Mouse (Mus musculus) erythroblast, embryonic 14.5 days (primary cell): ENCODE data around the gene Rhpn2. TPM values are rescaled to one million over a fixed set of nuclear protein-coding genes. Genes with fewer than 3 reads are reported as not detected.

ENCODE experiments used
- H3K27me3 ChIP-seq: 2 replicates; pipeline ENCODE4 v1.6.1; 2012; ENCODE audit warnings: inconsistent platforms; ENCODE audit not compliant: control insufficient read depth
- H3K36me3 ChIP-seq: 2 replicates; pipeline ENCODE4 v1.6.1; 2012; ENCODE audit warnings: mild to moderate bottlenecking, inconsistent platforms; ENCODE audit not compliant: control insufficient read depth
- H3K4me1 ChIP-seq: 2 replicates; pipeline ENCODE4 v1.6.1; 2012; ENCODE audit warnings: inconsistent platforms; ENCODE audit not compliant: control insufficient read depth
- H3K4me3 ChIP-seq: replicated peaks from 2 replicates; pipeline ENCODE3; 2012; ENCODE audit warnings: moderate library complexity, mild to moderate bottlenecking, inconsistent platforms
- H3K9me3 ChIP-seq: 2 replicates; pipeline ENCODE4 v1.6.1; 2012; ENCODE audit warnings: low read length, inconsistent platforms, mixed read lengths; ENCODE audit not compliant: control insufficient read depth
- GATA1 ChIP-seq: IDR thresholded peaks from 2 replicates; pipeline ENCODE4 v1.6.1; 2012; ENCODE audit warnings: low read length, inconsistent platforms, mixed read lengths
- TAL1 ChIP-seq: IDR thresholded peaks from 3 replicates; pipeline ENCODE4 v1.6.1; 2012; ENCODE audit warnings: low read length, inconsistent platforms, mixed read lengths
- polyA plus RNA-seq: library from polyadenylated mRNA; stranded (reverse); fragments of >175 nt; gene quantifications from 2 replicates; pipeline ENCODE4 v1.2.3, GENCODE M21; 2012

Rhpn2 gene
- polyA plus RNA-seq, 1 experiment = 0.04 TPM

DNA sequence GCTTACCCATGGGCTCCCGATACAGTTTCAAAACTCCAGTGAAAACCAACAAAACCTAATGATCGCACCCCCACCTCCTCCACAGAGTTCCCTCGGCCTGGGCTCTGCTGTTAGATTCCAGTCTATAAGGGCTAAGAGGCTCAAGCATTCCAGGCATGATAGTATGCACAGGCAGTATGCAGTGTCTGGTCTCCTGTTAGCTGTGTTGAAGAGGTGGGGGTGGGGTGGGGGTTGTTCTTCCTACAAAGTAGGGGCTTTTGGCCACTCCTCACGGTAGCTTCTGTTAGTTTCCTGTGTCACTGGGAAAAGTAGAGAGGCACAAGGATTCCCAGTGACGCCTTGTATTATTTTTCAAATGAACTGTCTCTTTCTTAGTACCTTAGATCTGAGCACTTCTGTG is 28.3 kb downstream of the Rhpn2 start:
- Histone ChIP-seq H3K36me3 (no peaks in the 10 kb centered on the region; the same call in 1 of the 2 replicates), H3K9me3 (no peaks in the 10 kb centered on the region), H3K27me3 (no peaks in the 10 kb centered on the region), H3K4me3 (no peak overlapping the region), H3K4me1 (no peaks in the 10 kb centered on the region)
- no peak for TF ChIP-seq TAL1
- TF ChIP-seq GATA1 = no peak

DNA sequence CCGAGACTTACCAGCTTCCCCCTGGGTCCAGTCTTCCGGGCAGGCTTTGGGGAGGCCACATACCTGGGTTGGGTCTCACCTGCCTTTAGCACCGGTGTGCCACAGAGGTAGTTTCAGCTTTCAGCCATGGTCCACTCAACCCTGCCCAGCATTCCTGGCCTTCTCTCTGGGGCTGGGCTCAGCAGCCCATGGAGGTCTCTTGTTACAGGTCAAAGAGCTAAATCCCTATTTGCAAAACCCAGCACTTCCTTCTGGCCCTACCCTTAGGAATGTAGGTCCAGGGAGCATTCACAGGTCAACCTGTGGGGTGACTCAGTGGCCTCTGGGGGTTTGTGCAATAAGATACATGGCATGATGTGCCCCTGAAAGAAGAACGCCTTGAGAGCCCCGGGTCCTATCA is 28.9 kb downstream of the Rhpn2 start:
- Histone ChIP-seq H3K4me1 (no peaks in the 10 kb centered on the region), H3K27me3 (no peaks in the 10 kb centered on the region), H3K9me3 (no peaks in the 10 kb centered on the region), H3K4me3 (no peak overlapping the region), H3K36me3 (no peaks in the 10 kb centered on the region; the same call in 1 of the 2 replicates)
- TF ChIP-seq TAL1 (no peak), GATA1 (no peak)

DNA sequence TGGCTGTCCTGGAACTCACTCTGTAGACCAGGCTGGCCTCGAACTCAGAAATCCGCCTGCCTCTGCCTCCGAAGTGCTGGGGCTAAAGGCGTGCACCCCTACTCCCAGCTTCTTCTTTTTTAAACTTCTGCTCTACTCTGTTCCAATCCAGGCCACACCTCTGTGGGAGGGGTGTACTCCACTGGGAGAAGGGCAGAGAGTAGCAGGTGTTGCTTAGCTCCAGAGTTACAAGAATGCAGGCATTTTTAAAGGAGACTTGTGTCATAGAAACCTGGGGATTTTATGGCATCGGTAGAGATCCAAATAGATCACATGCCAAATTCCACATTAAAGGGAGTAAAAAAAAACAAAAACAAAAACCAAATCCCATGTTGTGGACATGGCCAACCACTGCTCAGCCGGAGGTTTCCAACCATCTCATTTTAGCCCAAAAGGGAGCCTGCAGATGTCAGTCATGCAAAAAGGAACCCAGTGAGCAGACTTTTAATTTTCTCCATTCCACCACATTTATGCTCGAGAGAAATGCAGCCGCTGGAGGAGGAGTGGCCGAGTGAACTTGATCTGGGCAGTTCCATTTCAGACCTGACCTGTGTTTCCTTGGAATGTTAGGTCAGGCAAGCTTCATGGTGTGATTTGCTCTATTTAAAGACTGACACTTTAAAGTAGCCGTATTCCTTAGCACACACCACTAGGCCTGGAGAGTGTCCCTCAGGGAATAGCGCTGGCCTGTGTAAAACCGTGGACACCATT is 31.4 kb downstream of the Rhpn2 start:
- H3K27me3 ChIP-seq = no peaks in the 10 kb centered on the region
- peaks cover 4% of the 10 kb centered on the region; the same call in 1 of the 2 replicates for H3K9me3 ChIP-seq
- H3K4me3 ChIP-seq = no peak overlapping the region
- TF ChIP-seq TAL1 (no peak), GATA1 (no peak)
- no peaks in the 10 kb centered on the region; the same call in 1 of the 2 replicates for H3K36me3 ChIP-seq
- no peaks in the 10 kb centered on the region for H3K4me1 ChIP-seq

DNA sequence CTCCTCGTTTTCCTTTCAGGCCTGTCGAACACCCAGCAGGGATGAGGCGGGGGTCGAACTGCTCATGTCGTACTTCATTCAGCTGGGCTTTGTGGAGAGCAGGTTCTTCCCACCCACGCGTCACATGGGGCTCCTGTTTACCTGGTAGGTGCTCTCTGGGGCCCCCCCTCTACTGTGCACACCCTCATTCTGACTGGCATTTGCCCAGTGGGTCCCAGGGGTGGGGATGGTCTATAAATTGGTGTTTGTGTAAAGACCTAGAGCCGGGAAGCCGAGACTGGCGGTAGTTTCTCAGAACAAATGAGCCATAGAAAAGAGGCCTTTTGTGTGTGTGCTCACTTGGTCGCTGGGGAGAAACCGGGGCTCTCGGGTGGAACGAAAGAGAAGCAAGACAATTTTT is 37.1 kb downstream of the Rhpn2 start:
- Histone ChIP-seq H3K4me1 (no peaks in the 10 kb centered on the region), H3K27me3 (no peaks in the 10 kb centered on the region), H3K9me3 (peaks cover 4% of the 10 kb centered on the region; the same call in 1 of the 2 replicates), H3K4me3 (no peak overlapping the region), H3K36me3 (no peaks in the 10 kb centered on the region; the same call in 1 of the 2 replicates)
- no peak for TF ChIP-seq TAL1
- no peak for TF ChIP-seq GATA1

DNA sequence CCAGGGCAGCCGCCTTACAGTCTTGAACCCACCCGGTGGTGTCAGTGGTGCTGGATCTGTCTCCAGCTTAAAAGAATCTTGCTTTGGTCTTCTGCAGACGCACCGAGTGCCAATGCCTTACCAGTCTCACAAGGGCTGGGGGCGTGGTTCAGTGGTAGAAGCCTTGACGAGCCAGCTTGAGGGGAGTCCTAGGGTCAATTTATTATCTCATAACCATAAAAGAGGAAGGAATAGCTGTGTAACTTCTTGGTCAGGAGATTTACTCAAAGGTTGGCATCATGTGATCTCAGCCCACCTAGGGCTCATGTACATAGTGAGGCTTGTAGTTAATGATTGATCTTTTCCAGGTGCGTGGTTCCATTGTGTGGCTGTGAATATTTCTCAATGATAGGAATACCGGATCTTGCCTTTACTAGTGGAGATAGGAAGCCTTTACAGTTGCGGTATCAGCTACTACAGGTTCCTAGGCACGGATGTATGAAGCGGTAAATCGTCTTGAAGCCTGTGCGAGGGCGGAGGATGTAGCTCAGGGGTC is 38.6 kb downstream of the Rhpn2 start:
- no peaks in the 10 kb centered on the region; the same call in 1 of the 2 replicates for H3K36me3 ChIP-seq
- H3K27me3 ChIP-seq = no peaks in the 10 kb centered on the region
- peaks cover 4% of the 10 kb centered on the region; the same call in 1 of the 2 replicates for H3K9me3 ChIP-seq
- TF ChIP-seq TAL1 = no peak
- TF ChIP-seq GATA1 = no peak
- no peaks in the 10 kb centered on the region for H3K4me1 ChIP-seq
- no peak overlapping the region for H3K4me3 ChIP-seq

DNA sequence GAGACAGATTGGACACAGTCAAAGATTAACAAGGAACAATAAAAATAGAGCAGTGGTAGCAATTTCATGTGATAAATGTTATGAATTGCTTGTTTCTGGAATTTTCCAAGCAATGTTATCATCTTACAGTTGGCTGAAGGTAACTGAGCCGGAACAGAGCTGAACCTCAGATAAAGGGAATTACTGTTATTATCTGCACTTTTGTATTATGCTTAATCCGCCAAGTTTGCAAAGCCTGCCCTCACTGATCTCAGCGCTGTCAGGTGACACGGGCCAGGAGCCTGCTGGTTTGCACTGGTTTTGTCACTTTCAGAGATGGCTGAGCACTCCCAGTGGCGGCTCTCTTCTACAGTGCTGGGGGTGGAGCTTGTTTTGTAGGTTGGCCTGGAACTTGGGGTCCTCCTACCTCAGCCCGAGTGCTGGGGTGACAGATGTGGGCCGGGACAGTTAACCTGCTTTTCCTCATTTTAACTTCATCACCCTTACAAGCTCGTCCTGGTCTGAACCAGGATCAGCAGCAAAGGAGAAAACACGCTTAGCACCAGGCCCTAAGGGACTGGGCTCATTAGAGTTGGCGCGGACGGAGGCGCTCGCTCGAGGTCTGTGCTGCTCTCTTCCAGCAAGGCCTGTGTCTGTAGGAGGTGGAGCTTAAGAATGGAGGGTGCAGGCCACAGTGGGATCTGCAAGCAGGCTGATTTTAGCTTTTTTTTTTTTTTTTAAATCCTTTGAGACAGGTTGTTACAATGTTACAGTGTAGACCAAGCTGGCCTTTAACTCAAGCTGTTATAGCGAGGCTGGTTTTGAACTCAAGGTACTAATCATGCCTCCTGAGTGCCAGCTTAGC is 39.4 kb downstream of the Rhpn2 start:
- Histone ChIP-seq H3K27me3 (no peaks in the 10 kb centered on the region), H3K4me3 (no peak overlapping the region), H3K36me3 (no peaks in the 10 kb centered on the region; the same call in 1 of the 2 replicates), H3K9me3 (peaks cover 2% of the 10 kb centered on the region; the same call in 1 of the 2 replicates), H3K4me1 (no peaks in the 10 kb centered on the region)
- no peak for TF ChIP-seq GATA1
- TF ChIP-seq TAL1 = no peak

DNA sequence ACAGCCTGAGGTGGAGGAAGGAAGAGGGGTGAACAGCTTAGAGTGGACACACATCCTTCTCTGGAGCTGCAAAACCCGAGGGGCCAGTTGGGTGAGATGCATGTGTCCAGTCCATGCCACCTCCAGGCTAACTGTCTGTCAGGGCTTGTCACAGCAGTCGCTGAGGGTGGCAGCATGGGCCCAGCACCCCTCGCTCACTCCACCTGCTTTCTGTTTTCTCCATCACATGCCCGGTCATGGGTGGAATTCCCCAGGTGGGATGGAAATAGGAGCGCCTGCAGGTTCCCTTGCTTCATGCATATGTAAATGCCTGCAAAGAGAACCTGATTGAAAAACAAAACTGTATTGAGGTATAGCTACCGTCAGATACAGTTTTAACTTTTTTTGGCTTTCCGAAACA is 40.3 kb downstream of the Rhpn2 start:
- no peak for TF ChIP-seq TAL1
- no peak for TF ChIP-seq GATA1
- Histone ChIP-seq H3K4me1 (peaks cover under 1% of the 10 kb centered on the region; the same call in 1 of the 2 replicates), H3K9me3 (peaks cover 2% of the 10 kb centered on the region; the same call in 1 of the 2 replicates), H3K27me3 (no peaks in the 10 kb centered on the region), H3K4me3 (no peak overlapping the region), H3K36me3 (no peaks in the 10 kb centered on the region; the same call in 1 of the 2 replicates)

DNA sequence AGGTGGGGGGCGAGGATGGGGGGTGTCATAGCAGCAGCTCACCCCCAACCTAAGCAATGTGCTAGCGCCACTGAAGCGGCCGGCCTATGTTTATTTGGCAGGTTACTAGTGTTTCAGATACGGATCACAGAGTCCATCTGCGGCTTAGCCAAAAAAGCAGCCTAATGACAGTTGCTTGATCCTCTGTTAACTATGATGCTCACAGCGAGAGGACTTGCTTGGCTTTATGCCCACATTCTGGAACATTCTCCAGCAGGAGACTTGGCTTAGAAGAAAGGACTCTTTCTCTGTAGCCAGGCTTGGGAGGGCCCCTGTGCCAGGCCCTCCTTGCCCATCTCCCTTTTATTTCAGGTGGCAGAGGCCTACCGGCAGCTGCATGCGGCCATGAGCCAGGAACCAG is 42.7 kb downstream of the Rhpn2 start:
- H3K9me3 ChIP-seq = no peaks in the 10 kb centered on the region
- peaks cover 3% of the 10 kb centered on the region; the same call in 1 of the 2 replicates for H3K36me3 ChIP-seq
- no peak for TF ChIP-seq TAL1
- H3K27me3 ChIP-seq = no peaks in the 10 kb centered on the region
- H3K4me3 ChIP-seq = no peak overlapping the region
- peaks cover 13% of the 10 kb centered on the region for H3K4me1 ChIP-seq
